Mouse (Mus musculus): ENCODE data around the gene Olfr406.

Olfr406 gene

DNA sequence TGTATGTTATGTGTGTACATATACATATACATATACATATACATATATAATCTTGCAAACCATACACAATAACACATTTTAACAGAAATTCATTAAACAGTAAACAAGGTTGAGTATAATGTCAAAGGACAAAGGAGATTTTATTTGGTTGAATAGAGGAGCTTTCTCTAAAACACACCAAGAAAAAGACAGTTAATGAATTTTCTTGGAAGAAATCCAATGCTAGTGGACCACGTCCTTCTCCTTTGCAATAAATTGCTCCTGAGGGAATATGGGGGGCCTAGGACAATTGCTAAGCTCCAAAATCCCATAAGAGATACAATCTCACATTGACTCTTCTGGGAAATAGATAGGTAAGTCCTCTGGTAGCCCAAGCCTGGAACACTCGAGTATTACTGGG lies at the start of gene Olfr406:
Olfr406 (plus strand) TSS at position 301 of the 400 bp plus-strand sequence.
- no peak for DNase-seq (ENCODE audit: extremely low read depth, low read depth)

DNA sequence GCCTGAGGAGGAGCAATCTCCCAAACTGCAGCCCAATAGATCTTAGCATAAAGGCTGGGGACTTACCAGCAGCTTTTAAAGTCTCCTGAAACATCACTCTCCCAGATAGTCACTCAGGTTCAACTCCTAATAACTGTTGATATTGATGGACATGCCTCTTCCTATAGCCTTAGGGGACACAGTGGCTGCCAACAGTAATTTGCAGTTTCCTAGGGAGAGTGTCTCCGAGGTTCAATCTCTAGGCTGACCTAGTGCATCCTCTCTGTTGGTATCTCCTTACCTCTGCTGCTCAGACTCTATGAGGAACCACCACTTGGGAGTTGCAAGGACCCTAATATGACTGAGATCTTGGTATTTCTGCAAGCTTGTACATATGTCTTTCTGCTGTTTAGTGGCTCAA lies 48.3 kb upstream of the Olfr406 start, which contains the start of gene Olfr43:
Olfr43 (minus strand) TSS at position 101 of the 400 bp plus-strand sequence.
- no peak for DNase-seq (ENCODE audit: extremely low read depth, low read depth)

DNA sequence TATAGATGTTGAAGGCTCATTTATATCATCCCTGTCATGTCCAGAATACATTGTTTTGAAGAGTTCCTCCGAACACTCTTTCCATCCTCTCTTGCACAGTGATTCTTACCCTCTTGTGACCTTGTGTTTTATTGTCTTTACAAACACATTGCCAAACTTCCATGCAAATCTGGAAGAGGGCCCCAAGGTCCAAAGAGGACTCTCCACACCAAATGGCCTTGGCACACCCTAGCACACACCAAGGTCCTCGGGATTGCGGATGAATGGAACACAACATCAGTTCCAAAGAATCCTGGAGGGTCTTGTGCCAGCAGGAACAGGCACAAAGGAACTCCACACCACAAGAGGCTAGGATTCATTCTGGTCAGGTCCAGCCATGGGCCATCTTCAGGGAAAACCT lies 18.4 kb upstream of the Olfr406 start:
- no peak for DNase-seq (ENCODE audit: extremely low read depth, low read depth)

DNA sequence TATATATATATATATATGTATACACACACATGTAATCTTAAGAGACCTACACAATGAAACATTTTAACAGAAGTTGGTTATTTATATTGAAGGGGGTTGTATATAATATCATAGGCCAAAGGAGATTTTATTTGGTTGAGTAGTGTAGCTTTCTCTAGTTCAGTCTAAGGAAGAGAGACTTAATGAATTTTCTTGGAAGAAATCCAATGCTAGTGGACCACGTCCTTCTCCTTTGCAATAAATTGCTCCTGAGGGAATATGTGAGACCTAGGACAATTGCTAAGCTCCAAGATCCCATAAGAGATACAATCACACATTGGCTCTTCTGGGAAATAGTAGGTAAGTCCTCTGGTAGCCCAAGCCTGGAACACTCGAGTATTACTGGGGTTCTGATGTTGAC lies 23.8 kb downstream of the Olfr406 start, which contains the start of gene Olfr59:
Olfr59 (plus strand) TSS at position 301 of the 400 bp plus-strand sequence.
- no peak for DNase-seq (ENCODE audit: extremely low read depth, low read depth)

DNA sequence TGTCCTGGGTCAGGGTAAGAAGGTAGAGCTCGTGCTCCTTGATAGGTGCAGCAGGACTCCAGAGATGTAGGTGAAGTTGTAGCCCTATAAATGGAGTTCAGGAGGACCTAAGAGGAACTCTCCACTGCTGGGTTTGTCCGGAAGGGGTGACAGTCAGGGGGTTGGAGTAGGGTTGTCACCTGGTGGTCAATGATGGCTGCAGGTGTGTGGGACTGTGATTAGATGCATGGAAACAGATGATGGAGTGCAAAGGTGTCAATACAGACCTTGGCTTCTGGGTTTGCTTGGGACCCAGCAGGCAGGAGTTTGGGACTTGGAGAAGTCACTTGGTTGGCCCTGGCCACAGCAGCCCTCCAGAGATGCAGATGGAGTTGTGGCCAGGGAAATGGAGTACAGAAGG lies 27.6 kb downstream of the Olfr406 start:
- no peak for DNase-seq (ENCODE audit: extremely low read depth, low read depth)
